Mouse (Mus musculus): Measurements from ENCODE around the gene Irak2. TPM values are rescaled to one million over a fixed set of nuclear protein-coding genes. Genes with fewer than 3 reads are reported as not detected.

Irak2 gene
- polyA plus RNA-seq, 1 experiment from 2014 or later: 1.3 TPM

DNA sequence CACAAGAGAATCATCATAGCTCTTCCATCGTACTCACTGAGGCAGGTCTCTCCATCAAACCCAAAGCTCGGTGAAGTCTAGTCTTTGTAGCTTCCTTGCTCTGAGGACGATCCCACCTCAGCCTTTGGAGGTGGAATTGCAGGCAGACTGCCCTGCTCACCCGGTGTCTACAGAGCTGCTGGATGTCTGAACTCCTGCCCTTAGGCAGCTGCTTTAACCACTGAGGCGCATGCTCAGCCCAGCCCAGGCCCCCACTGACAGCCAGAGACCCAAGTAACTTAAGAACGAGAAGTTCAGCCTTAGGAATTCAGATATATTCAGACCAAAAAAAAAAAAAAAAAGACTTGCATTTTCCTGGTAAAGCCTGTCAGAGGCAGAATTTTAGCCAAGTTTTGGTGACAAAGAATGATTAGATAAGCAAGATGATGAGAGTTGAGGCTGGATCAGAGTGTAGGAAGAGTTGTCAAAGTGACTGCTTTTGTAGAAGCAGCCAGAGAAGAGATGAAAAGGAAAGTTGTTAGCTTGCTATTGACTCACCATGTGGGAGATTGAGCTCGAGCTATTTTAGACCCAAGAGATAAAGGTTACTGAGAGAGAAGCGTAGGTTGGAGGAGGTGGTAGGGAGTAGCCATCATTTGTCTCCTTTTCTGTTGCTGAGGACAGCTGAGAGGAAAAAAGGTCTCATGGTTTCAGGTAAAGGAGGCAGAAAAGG lies 25.9 kb upstream of the Irak2 start:
- no peak overlapping the region for H3K27ac ChIP-seq
- H3K4me1 ChIP-seq (replicated peaks): no peaks in the 10 kb centered on the region
- H3K36me3 ChIP-seq: peaks cover 50% of the 10 kb centered on the region
- H3K4me3 ChIP-seq (replicated peaks): no peak overlapping the region
- H3K27me3 ChIP-seq: no peaks in the 10 kb centered on the region
- no peak overlapping the region for H3K9ac ChIP-seq (replicated peaks)
- no peaks in the 10 kb centered on the region for H3K9me3 ChIP-seq
- 96% methylated on average over 8 of the region's 8 CpGs for WGBS
- no peak overlapping the region for H3K4me2 ChIP-seq (replicated peaks)
- ATAC-seq: no peak

DNA sequence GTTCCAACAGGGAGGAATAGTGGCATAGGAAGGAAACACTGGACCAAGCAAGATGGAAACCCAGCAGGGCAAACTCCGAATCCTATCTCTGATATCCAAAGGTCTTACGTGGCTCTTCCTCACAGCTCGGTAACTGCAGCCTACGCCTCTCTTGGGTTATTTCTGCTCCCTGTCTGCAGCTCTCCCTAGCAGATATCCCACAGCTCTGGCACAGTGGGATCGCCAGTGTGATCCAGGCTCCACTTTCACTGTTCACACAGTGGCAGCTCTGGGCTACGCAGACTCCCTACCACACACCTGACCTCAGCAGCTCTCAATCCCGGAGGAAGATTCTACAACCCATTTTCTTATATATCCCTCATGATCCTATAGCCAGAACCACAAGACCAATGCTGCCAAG lies 24.1 kb upstream of the Irak2 start:
- no peak overlapping the region for H3K9ac ChIP-seq (replicated peaks)
- H3K4me3 ChIP-seq (replicated peaks): no peak overlapping the region
- ATAC-seq: no peak
- peaks cover 62% of the 10 kb centered on the region for H3K36me3 ChIP-seq
- H3K27me3 ChIP-seq: no peaks in the 10 kb centered on the region
- no peaks in the 10 kb centered on the region for H3K9me3 ChIP-seq
- WGBS: 97% methylated on average over 7 of the region's 7 CpGs
- no peak overlapping the region for H3K27ac ChIP-seq
- H3K4me2 ChIP-seq (replicated peaks): no peak overlapping the region
- no peaks in the 10 kb centered on the region for H3K4me1 ChIP-seq (replicated peaks)

DNA sequence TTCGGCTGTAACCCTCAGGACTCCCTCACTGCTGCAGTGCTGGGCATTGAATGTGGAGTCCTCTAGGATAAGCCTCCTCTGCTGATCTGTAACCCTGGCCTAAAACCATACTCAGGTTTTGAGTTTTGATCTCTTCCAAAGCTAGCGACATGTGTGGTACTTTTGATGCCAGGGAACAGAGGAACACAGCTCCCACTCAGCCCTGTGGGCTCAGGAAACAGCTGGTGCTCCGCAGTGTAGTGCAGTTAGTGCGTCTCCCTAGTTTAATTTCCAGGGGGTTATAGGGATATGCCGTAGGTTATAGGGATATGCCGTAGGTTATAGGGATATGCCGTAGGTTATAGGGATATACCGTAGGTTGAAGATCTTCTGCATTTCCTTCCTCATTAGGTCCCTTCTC lies 23.3 kb upstream of the Irak2 start:
- Histone ChIP-seq H3K4me2 (replicated peaks) (no peak overlapping the region), H3K27ac (no peak overlapping the region), H3K4me1 (replicated peaks) (no peaks in the 10 kb centered on the region), H3K36me3 (peaks cover 62% of the 10 kb centered on the region), H3K4me3 (replicated peaks) (no peak overlapping the region), H3K9ac (replicated peaks) (no peak overlapping the region), H3K27me3 (no peaks in the 10 kb centered on the region), H3K9me3 (no peaks in the 10 kb centered on the region)
- 97% methylated on average over 8 of the region's 8 CpGs for WGBS
- ATAC-seq: no peak

DNA sequence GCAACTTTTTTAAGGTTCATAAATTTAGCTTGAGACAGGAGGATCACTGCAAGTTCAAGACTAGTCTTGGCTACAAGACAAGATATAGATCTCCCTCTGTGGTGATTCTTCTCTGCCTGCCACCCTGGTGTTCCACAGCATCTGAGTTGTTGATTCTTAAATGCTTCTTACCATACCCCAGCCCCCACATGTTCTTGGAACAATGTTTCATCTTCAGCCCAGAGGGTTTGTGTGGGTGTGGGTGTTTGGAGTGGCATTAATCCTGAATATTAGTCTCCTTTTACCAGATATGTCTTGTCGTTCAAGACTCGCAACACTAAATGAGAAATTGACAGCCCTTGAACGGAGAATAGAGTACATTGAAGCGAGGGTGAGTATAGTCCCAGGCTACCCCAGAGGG lies 22.8 kb upstream of the Irak2 start:
- H3K27me3 ChIP-seq: no peaks in the 10 kb centered on the region
- 93% methylated on average over 4 of the region's 4 CpGs for WGBS
- no peaks in the 10 kb centered on the region for H3K4me1 ChIP-seq (replicated peaks)
- H3K4me3 ChIP-seq (replicated peaks): no peak overlapping the region
- H3K27ac ChIP-seq: no peak overlapping the region
- no peak overlapping the region for H3K4me2 ChIP-seq (replicated peaks)
- H3K9me3 ChIP-seq: no peaks in the 10 kb centered on the region
- ATAC-seq: no peak
- no peak overlapping the region for H3K9ac ChIP-seq (replicated peaks)
- H3K36me3 ChIP-seq: peaks cover 57% of the 10 kb centered on the region

DNA sequence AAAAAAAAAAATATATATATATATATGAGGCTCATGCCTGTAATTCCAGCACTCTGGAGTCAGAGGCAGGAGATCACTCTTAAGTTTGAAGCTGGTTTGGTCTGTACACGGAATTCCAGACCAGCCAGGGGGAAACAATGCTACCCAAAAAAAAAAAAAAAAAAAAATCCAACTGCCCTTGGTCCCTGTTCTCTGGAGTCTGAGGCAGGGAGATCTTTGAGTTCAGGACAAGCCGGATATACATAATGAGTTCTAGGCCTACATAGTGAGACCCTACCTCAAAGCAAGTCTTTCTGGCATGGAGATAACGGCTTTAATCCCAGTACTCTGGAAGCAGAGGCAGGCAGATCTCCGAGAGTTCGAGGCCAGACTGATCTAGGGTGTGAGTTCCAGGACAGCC lies 14.9 kb upstream of the Irak2 start:
- peak overlapping the region; percentile 89 for H3K27ac ChIP-seq
- H3K27me3 ChIP-seq: no peaks in the 10 kb centered on the region
- H3K9me3 ChIP-seq: no peaks in the 10 kb centered on the region
- H3K9ac ChIP-seq (replicated peaks): peak overlapping the region; percentile 88; the same call in 1 of the 2 replicates
- H3K36me3 ChIP-seq: peaks cover 15% of the 10 kb centered on the region
- H3K4me3 ChIP-seq (replicated peaks): peak overlapping the region; percentile 74
- ATAC-seq: peak; percentile 22; the same call in 1 of the 2 replicates
- 74% methylated on average over 5 of the region's 5 CpGs for WGBS
- H3K4me2 ChIP-seq (replicated peaks): peak overlapping the region; percentile 58
- peaks cover 20% of the 10 kb centered on the region for H3K4me1 ChIP-seq (replicated peaks)

DNA sequence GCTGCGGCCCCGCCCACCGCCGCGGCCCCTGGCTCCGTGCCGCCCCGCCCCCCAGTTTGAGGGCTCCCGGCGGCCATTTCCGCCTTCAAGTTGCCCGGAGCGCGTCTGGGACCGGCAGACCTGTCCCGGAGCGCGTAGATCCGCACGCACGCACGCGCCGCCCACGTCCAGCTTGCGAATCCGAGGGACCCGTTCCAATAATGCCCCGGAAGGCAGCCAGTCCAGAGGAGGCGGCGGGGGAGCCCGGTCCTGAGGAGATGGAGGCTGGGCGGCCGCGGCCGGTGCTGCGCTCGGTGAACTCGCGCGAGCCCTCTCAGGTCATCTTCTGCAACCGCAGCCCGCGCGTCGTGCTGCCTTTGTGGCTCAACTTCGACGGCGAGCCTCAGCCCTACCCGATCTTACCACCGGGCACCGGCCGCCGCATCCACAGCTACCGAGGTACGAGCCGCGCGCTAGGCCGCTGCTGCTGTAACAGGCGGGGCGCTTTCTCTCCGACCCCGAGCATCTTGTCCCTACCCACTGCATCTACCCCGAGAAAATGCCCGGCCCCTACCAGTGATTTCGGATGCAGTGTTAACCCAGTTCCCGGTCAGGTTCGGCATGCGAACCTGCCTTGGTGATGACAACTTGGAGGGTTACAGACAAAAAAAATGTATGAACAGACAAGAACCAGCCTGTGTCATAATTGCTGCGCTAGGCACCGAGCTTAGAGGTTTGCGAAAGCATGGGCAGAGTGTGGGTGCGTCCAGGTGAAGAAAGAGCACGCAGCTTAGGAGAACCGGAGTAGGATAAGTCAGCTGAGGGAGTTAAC lies 14.1 kb upstream of the Irak2 start, which contains the start of gene Vhl:
Gene Vhl (plus strand): TSS at position 19 of the 811 bp plus-strand sequence.
- Histone ChIP-seq H3K36me3 (peaks cover 17% of the 10 kb centered on the region), H3K9ac (replicated peaks) (peak within 1 kb of the TSS; percentile 88)
- under 1% methylated on average over 75 of the region's 76 CpGs for WGBS

DNA sequence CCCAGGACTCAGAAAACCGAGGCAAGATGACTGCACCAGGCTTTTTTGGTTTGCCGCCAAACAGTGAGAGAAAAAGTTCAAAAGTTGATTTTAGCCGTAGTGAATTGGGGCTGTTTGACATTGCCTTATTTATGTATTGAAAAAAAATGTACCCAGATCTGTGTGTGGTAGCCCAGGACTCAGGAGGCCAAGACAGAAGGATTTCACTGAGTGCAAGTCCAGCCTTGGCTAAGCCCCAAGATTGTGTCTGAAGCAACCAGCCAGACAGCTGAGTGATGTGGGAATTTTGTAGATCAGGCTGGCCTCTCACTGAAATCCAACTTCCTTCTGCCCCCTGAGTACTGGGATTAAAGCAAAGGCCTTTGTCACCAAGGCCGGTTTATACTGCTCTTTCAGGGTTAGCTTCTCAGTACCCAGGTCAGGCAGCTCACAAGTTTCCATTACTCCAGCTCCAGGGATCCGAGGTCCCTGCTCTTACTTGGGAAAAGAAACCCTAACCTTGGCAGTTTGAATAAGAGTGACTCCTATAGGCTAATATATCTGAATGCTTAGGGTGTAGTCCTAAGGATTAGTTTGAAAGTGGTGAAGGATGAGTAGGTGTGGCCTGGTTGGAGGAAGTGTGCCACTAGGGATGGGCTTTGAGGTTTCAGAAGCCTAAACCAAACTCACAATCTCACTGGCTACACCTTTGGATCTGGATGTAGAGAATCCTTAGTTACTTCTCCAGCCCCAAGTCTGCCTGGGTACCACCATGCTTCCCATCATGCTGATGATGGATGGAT lies 13.1 kb upstream of the Irak2 start:
- peak overlapping the region; percentile 88 for H3K9ac ChIP-seq (replicated peaks)
- H3K4me3 ChIP-seq (replicated peaks): peak overlapping the region; percentile 74
- no peaks in the 10 kb centered on the region for H3K9me3 ChIP-seq
- H3K36me3 ChIP-seq: peaks cover 28% of the 10 kb centered on the region
- 0 out of 2 replicates have a peak overlapping the region, but pooled peaks have one; percentile 89 for H3K27ac ChIP-seq
- ATAC-seq: no peak
- peak overlapping the region; percentile 58 for H3K4me2 ChIP-seq (replicated peaks)
- H3K4me1 ChIP-seq (replicated peaks): peaks cover 20% of the 10 kb centered on the region
- WGBS: 42% methylated on average over 5 of the region's 5 CpGs
- H3K27me3 ChIP-seq: no peaks in the 10 kb centered on the region

More for the DNA sequence above, 14.1 kb upstream of the Irak2 start, which contains the start of gene Vhl:
- peaks cover 20% of the 10 kb centered on the region for H3K4me1 ChIP-seq (replicated peaks)
- H3K27ac ChIP-seq: peak within 1 kb of the TSS; percentile 89
- H3K4me3 ChIP-seq (replicated peaks): peak within 1 kb of the TSS; percentile 74
- peak; percentile 94 for ATAC-seq
- peak within 1 kb of the TSS; percentile 58 for H3K4me2 ChIP-seq (replicated peaks)
- H3K27me3 ChIP-seq: no peaks in the 10 kb centered on the region
- no peaks in the 10 kb centered on the region for H3K9me3 ChIP-seq

DNA sequence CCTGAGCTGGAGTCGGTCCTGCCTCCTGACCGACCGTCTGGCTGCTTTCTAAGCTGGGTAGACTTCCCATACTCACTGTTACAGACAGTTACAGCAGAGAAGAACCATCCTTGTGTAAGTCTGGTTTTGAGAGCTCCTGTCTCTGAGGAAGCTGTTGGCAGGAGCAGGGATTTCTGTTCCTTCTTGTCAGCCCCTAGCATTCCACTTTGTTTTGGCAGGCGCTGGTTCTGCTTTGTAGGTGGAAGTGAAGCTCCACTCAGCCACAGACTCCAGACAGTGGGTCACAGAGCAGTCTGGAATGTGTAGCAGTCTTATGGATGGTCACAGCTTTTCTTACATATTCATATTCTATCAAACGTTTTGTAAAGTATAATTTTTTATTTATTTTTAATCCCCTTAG lies 7.9 kb upstream of the Irak2 start:
- H3K27ac ChIP-seq: no peak overlapping the region
- no peak overlapping the region for H3K4me2 ChIP-seq (replicated peaks)
- H3K36me3 ChIP-seq: peaks cover 66% of the 10 kb centered on the region
- no peak overlapping the region for H3K4me3 ChIP-seq (replicated peaks)
- peaks cover 11% of the 10 kb centered on the region for H3K4me1 ChIP-seq (replicated peaks)
- no peaks in the 10 kb centered on the region for H3K9me3 ChIP-seq
- 84% methylated on average over 5 of the region's 5 CpGs for WGBS
- ATAC-seq: no peak
- no peaks in the 10 kb centered on the region for H3K27me3 ChIP-seq
- H3K9ac ChIP-seq (replicated peaks): no peak overlapping the region

DNA sequence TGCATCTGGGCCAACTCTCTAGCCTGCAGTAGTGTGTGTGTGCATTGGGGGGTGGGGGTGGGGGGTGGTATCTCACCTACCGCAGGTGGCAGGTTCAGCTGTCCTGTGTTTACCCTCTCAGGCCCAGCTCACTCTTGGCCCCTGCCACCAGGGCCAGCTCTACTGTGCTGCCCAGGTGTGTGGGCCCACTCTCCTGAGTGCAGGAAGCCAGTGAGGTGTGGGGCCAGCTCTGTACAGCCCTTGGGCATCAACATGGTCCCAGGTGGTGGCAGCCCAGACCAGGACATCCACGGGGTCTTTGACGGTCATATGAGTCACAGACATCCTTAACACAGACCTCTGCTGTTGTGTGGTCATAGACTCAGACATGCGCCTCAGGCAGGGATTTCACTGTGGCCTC lies 5.4 kb upstream of the Irak2 start:
- no peaks in the 10 kb centered on the region for H3K9me3 ChIP-seq
- no peak overlapping the region for H3K9ac ChIP-seq (replicated peaks)
- no peak for ATAC-seq
- peaks cover 59% of the 10 kb centered on the region for H3K36me3 ChIP-seq
- no peak overlapping the region for H3K27ac ChIP-seq
- H3K4me1 ChIP-seq (replicated peaks): no peaks in the 10 kb centered on the region
- no peaks in the 10 kb centered on the region for H3K27me3 ChIP-seq
- H3K4me3 ChIP-seq (replicated peaks): no peak overlapping the region
- H3K4me2 ChIP-seq (replicated peaks): no peak overlapping the region
- 100% methylated on average over 4 of the region's 4 CpGs for WGBS

DNA sequence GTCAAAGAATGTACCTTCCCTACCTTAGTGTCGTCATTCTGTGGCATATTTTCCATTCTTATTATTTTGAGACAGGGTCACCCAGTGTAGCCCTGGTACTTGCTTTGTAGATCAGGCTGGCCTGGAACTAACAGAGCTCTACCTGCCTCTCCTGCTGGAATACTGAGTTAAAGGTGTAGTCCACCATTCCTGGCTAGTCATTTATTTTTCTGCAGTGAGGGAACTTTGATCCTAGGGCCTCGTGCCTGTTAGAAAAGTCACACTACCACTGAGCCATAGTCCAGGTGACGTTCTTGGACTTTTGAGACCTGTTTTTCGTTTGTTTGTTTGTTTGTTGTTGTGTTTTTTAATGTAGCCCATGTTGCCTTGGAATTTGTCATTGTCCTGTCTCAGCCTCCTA lies 934 bp downstream of the Irak2 start:
- Histone ChIP-seq H3K9me3 (no peaks in the 10 kb centered on the region), H3K4me1 (replicated peaks) (0 out of 2 replicates have a peak, but pooled peaks cover 2% of the 10 kb centered on the region), H3K27me3 (no peaks in the 10 kb centered on the region), H3K9ac (replicated peaks) (no peak overlapping the region), H3K4me3 (replicated peaks) (no peak overlapping the region), H3K36me3 (no peaks in the 10 kb centered on the region), H3K27ac (no peak overlapping the region), H3K4me2 (replicated peaks) (no peak overlapping the region)
- ATAC-seq: no peak
- WGBS: 81% methylated on average over 4 of the region's 4 CpGs

DNA sequence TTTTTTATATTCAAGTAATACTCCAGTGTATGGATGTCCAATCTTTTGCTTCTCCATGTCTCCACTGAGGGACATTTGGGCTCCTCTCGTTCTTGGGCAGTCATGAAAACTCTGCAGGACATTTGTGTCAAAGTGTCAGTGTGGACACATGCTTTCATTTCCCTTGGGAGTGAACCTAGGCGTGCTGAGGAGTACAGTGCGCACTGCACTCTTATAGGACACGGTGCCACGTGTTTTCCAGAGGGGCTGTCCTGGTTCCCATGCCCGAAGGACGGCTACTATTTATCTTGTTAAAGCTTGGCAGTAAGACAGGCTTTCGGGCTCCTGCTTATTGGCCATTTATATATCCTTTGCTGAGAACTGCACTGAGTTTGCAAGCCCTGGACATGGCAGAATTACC lies 4.3 kb downstream of the Irak2 start:
- 87% methylated on average over 8 of the region's 8 CpGs for WGBS
- H3K9me3 ChIP-seq: no peaks in the 10 kb centered on the region
- H3K4me3 ChIP-seq (replicated peaks): no peak overlapping the region
- H3K9ac ChIP-seq (replicated peaks): no peak overlapping the region
- no peak overlapping the region for H3K27ac ChIP-seq
- no peaks in the 10 kb centered on the region for H3K27me3 ChIP-seq
- ATAC-seq: no peak
- 0 out of 2 replicates have a peak, but pooled peaks cover 2% of the 10 kb centered on the region for H3K4me1 ChIP-seq (replicated peaks)
- H3K4me2 ChIP-seq (replicated peaks): no peak overlapping the region
- H3K36me3 ChIP-seq: no peaks in the 10 kb centered on the region

DNA sequence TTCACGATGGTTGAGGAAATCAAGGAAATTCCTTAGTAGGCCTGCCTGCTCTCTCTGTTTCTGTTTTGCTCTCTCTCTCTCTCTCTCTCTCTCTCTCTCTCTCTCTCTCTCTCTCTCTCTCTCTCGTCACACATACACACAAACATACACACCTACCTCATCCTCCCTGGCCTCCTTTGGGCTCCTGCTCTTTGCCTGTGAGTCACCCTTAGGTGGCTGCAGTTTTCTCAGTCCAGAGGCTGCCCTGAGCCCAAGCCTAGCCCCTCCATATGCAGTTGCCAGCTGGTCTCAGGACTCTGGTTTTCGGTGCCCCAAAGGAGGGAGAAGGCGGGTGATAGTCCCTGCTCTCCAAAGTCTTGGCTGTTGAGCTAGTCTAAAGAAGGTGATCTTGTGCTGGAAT lies 4.8 kb downstream of the Irak2 start:
- no peak overlapping the region for H3K27ac ChIP-seq
- H3K9ac ChIP-seq (replicated peaks): no peak overlapping the region
- no peak overlapping the region for H3K4me3 ChIP-seq (replicated peaks)
- H3K36me3 ChIP-seq: no peaks in the 10 kb centered on the region
- no peaks in the 10 kb centered on the region for H3K9me3 ChIP-seq
- 0 out of 2 replicates have a peak, but pooled peaks cover 2% of the 10 kb centered on the region for H3K4me1 ChIP-seq (replicated peaks)
- WGBS: 91% methylated on average over 4 of the region's 4 CpGs
- H3K4me2 ChIP-seq (replicated peaks): no peak overlapping the region
- ATAC-seq: no peak
- H3K27me3 ChIP-seq: no peaks in the 10 kb centered on the region

All from midbrain, embryonic 13.5 days (tissue).